Comparison of ENCODE assay signal across 8 mouse cellular contexts in the genomic region with DNA sequence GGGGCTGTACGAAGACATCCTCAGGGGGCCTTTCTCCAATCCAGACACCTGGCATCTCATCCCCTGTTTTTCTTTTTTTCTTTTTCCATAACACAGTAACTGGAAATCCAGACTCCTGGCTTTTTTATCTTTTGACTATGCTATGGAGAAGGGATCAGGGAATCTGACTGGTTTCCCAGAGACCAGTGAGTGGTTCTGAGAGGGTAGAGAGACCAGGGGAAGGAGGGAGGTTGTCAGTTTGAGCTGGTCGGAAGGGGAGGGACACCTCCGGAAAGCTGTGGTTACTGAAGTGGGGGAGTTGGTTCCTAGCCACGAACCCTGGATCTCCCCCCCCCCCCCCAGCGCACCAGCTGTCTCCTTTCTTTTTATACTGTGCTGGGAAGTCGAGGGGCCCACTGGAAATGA. TPM values are rescaled to one million over a fixed set of nuclear protein-coding genes. Genes with fewer than 3 reads are reported as not detected.
DNase-seq lines count a peak whose midpoint lies in the region; ATAC-seq lines count a peak whose summit lies in the region.

No protein-coding gene starts in this region.

- H3K9me3 ChIP-seq in liver, embryonic 11.5 days (ENCODE audit: control insufficient read depth, low read length): no peaks in the 10 kb centered on the region

- H3K4me1 ChIP-seq in liver, embryonic 11.5 days (replicated peaks; ENCODE audit: control insufficient read depth, insufficient read depth, low read length): peaks cover 72% of the 10 kb centered on the region

- no peaks in the 10 kb centered on the region; the same call in 1 of the 2 replicates for H3K36me3 ChIP-seq in liver, embryonic 11.5 days (ENCODE audit: control insufficient read depth, insufficient read depth, low read length)

- H3K4me2 ChIP-seq in liver, embryonic 11.5 days: peak overlapping the region; percentile 92

- no peaks in the 10 kb centered on the region for H3K27me3 ChIP-seq in liver, embryonic 11.5 days (replicated peaks; ENCODE audit: control insufficient read depth, insufficient read depth, low read length)

- H3K4me3 ChIP-seq in liver, embryonic 11.5 days (ENCODE audit: low read depth, low read length): peak overlapping the region; percentile 81

- DNase-seq in right cerebral cortex, postnatal 10 days (ENCODE audit: low spot score in 2 of 2): peak; percentile 47 to 65
- no peak for DNase-seq in right cerebral cortex, postnatal 36 days (ENCODE audit: low spot score in 2 of 2)
- DNase-seq in embryo, embryonic 11 days: peak; percentile 48
- DNase-seq in heart, postnatal 14 days: peak; percentile 28 to 52
- DNase-seq in liver, embryonic 11.5 days (ENCODE audit: low spot score): no peak
- DNase-seq in neural tube, embryonic 10.5 days (ENCODE audit: extremely low spot score, low spot score): peak; percentile 46
- no peak for DNase-seq in adrenal gland, adult 18-20 months (ENCODE audit: low spot score in 2 of 2)

- WGBS in liver, embryonic 11.5 days: 0% methylated on average over 5 of the region's 6 CpGs

- H3K9ac ChIP-seq in liver, embryonic 11.5 days (ENCODE audit: low read depth, low read length): peak overlapping the region; percentile 88

- H3K27ac ChIP-seq in liver, embryonic 11.5 days (ENCODE audit: low read depth, low read length): peak overlapping the region; percentile 95

- intact Hi-C loops in heart, postnatal 14 days (cut with DNase I): loop anchor here (1.0 kb wide), 1 partner anchor 18 kb away; the partner anchor contains the start of gene Arhgef2

- ATAC-seq in liver, embryonic 11.5 days (replicated peaks; ENCODE audit: low FRiP score): peak; percentile 34; the same call in 1 of the 2 replicates
- no peak for ATAC-seq in megakaryocyte-erythroid progenitor cell, adult 5-6 weeks (replicated peaks; ENCODE audit: low FRiP score, low TSS enrichment, poor library complexity, severe bottlenecking)

RNA-seq across cellular contexts. Expression of gene Arhgef2, which starts 17.2 kb away (rescaled TPM):
- total RNA-seq in heart, postnatal 14 days (2021): 10 to 100 TPM; 71.1 to 71.5 TPM
- 64.3 and 66.3 TPM in 2 replicates for polyA plus RNA-seq in liver, embryonic 11.5 days (2014; fragmentation: Nextera tagmentation; extraction: Ambion mirVana)
- 94.6 and 96.0 TPM in 2 replicates for total RNA-seq in megakaryocyte-erythroid progenitor cell, adult 5-6 weeks (2014; fragmentation: Nextera tagmentation)
- 41.9 and 75.8 TPM in 2 replicates for total RNA-seq in megakaryocyte-erythroid progenitor cell, adult 5-6 weeks (2017)
- total RNA-seq in adrenal gland, adult 18-20 months (2021): 10 to 100 TPM; 19.4 to 27.0 TPM

RNA-seq across cellular contexts. Expression of gene Rxfp4, which starts 30.0 kb away (rescaled TPM):
- total RNA-seq in heart, postnatal 14 days (2021): not detected
- not detected in 2 replicates for polyA plus RNA-seq in liver, embryonic 11.5 days (2014; fragmentation: Nextera tagmentation; extraction: Ambion mirVana)
- not detected in 2 replicates for total RNA-seq in megakaryocyte-erythroid progenitor cell, adult 5-6 weeks (2014; fragmentation: Nextera tagmentation)
- total RNA-seq in megakaryocyte-erythroid progenitor cell, adult 5-6 weeks (2017): not detected in 2 replicates
- not detected for total RNA-seq in adrenal gland, adult 18-20 months (2021)

RNA-seq across cellular contexts. Expression of gene Ssr2, which starts 47.3 kb away (rescaled TPM):
- 100 to 1,000 TPM in 1 of 2 experiments, 10 to 100 TPM in 1; 95.9 to 108 TPM for total RNA-seq in heart, postnatal 14 days (2021)
- polyA plus RNA-seq in liver, embryonic 11.5 days (2014; fragmentation: Nextera tagmentation; extraction: Ambion mirVana): 306 and 307 TPM in 2 replicates
- 200 and 308 TPM in 2 replicates for total RNA-seq in megakaryocyte-erythroid progenitor cell, adult 5-6 weeks (2014; fragmentation: Nextera tagmentation)
- total RNA-seq in megakaryocyte-erythroid progenitor cell, adult 5-6 weeks (2017): 111 and 165 TPM in 2 replicates
- total RNA-seq in adrenal gland, adult 18-20 months (2021): 100 to 1,000 TPM; 145 to 198 TPM

Comparison
In these comparisons a context has a peak if more than half of its experiments do, and no peak if none do; other contexts are left out.
1. DNase-seq: peak in right cerebral cortex, postnatal 10 days (2 of 2), embryo, embryonic 11 days (single experiment), heart, postnatal 14 days (2 of 2) and neural tube, embryonic 10.5 days (single experiment); none in right cerebral cortex, postnatal 36 days (0 of 2), liver, embryonic 11.5 days (single experiment) and adrenal gland, adult 18-20 months (0 of 2).